Mouse (Mus musculus) Patski (cell line): ENCODE measurements around the gene Zmiz1. TPM values are rescaled to one million over a fixed set of nuclear protein-coding genes. Genes with fewer than 3 reads are reported as not detected.

Experiments used
- ATAC-seq: fragments of 100-300 bp; one replicate; pipeline ENCODE4 v1.8.0; 2021
- CTCF ChIA-PET: fragments of 350-600 bp; sonication (Branson Sonifier 250); formaldehyde crosslinking; loops from one replicate; lab custom pipeline; 2022; ENCODE audit warnings: inconsistent platforms; lab: Charles Lee
- POLR2A ChIA-PET: fragments of 350-600 bp; sonication (Branson Sonifier 250); formaldehyde crosslinking; loops from one replicate; lab custom pipeline; 2022; ENCODE audit warnings: antibody characterized with exemption, inconsistent platforms; lab: Charles Lee
- DNase-seq: peaks from one replicate; pipeline ENCODE4 v3.0.0-alpha.2; 2011; ENCODE audit warnings: low read depth, low spot score
- H3K27me3 ChIP-seq: fragments of 371-371 bp; one replicate; pipeline ENCODE4 v1.5.1; 2021
- CTCF ChIP-seq: fragments of 100-300 bp; IDR thresholded peaks from one replicate; pipeline ENCODE4 v1.5.1; 2021
- in situ Hi-C: fragments of 300-500 bp; cut with MboI; formaldehyde crosslinking; loops from 3 replicates; pipeline ENCODE4 v1.11.1; 2018; ENCODE audit warnings: low pct_unique_long_range_greater_than_20kb, mixed read lengths
- polyA plus RNA-seq: library from polyadenylated mRNA; unstranded; gene quantifications from one replicate; pipeline ENCODE4 v1.2.3, GENCODE M21; 2021

Zmiz1 gene
- polyA plus RNA-seq, 1 experiment from 2014 or later = 55.2 TPM

DNA sequence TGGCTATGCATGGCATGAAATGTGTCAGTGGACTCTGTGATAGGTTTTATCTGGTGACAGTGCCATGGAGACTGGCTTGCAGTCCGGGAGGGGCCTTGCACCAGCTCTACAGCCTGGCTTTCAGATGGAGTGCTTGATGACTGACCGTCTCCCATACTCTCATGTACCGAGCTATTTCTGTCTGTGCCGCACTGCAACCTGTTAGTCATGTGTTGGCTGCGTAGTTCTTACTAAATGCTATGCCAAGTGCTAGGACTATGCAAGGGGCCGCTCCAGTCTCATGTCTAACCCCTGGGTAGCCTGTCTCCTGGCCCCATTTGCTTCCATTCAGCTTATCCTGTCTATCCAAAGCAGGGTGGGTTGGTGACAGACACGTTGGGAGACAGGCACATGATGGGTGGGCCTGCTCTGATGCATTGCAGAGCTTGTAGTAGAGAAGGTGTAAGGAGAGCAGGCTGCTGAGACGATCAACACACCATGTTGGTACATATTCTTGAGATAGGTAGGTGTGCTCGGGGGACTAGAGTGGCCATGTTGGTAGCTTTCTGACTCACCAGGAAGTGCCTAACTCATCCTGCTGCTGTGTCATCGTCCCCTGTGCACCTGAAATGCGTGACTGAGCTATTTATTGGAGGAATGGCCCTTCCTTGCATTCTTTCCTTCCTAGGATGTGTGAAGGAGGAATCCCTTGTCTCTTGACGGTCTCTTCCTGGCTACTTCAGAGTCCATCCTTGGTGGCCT, 171.1 kb downstream of the Zmiz1 start:
- CTCF ChIA-PET = interaction anchor here (1.1 kb wide), 1 partner anchor 143 kb away, joined by 3 read pairs; no protein-coding TSS in a partner anchor

DNA sequence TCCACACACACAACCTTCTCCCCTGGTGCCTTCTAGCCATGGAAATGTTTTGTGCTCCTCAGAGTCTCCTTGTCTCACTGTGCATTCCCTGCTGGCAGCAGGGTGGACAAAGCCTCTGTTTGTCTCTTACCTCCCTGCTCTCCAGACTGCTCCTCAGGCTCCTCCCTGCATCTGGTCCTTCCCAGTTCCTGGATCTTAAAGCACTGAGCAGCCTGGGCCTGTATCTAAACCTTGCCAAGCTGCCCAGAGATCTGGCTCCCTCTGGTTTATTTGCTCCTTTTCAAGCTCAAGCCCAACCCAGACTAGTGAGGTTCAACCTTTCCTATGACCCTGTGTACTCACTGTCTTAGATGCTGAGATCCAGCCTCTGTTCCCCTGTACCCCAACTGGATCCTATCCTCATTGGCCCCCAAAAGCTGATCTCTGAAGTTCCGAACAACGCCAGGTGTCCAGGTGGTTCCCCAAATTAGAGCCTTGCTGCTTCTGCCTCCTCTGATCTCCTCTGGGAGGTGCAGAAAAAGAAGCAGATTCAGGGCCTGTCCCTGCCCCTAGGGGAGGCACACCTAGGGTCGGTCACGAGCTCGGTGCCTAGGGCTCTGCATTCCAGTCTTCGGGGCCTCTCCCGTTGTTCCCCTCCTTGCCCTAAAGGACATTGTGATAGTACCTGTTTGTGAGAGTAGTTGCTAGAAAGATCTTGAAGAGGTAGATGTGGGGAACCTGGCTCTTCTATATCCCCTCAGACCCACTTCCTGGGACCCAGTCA, 171.8 kb downstream of the Zmiz1 start:
- no peaks in the 10 kb centered on the region for H3K27me3 ChIP-seq
- no peak for TF ChIP-seq CTCF
- DNase-seq = no peak
- in situ Hi-C loops = no loop called here
- no peak for ATAC-seq
- ChIA-PET POLR2A (no interaction called here), CTCF (interaction anchor here (1.1 kb wide), 1 partner anchor 144 kb away, joined by 3 read pairs; no protein-coding TSS in a partner anchor)

More for the DNA sequence above, 171.1 kb downstream of the Zmiz1 start:
- H3K27me3 ChIP-seq = no peaks in the 10 kb centered on the region
- no peak for ATAC-seq
- no peak for TF ChIP-seq CTCF
- POLR2A ChIA-PET = no interaction called here
- DNase-seq = no peak
- in situ Hi-C loops = no loop called here

DNA sequence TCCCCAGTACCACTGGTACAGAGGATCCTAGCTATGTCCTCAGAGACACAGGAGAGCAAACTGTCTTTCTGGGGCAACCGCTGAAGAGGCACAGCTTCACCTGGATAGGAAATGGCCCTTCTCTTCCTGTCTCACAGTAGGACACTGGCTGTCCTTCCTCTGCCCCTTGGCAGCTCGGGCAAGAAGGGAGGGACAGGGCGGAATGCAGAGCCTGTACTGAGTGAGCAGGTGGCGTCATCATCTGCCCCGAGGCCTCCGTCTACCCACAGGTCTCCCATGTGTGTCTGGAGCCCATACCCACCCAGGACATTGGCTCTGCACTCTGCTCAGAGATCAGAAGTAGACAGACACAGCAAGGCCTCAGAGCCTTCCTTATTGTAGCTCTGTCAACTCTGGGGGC, 172.5 kb downstream of the Zmiz1 start:
- TF ChIP-seq CTCF = no peak
- POLR2A ChIA-PET = interaction anchor here (1.1 kb wide), 1 partner anchor 13 kb away, joined by 3 read pairs; no protein-coding TSS in a partner anchor
- DNase-seq (no peak), ATAC-seq (no peak)
- CTCF ChIA-PET = no interaction called here
- no peaks in the 10 kb centered on the region for H3K27me3 ChIP-seq
- in situ Hi-C loops = no loop called here

DNA sequence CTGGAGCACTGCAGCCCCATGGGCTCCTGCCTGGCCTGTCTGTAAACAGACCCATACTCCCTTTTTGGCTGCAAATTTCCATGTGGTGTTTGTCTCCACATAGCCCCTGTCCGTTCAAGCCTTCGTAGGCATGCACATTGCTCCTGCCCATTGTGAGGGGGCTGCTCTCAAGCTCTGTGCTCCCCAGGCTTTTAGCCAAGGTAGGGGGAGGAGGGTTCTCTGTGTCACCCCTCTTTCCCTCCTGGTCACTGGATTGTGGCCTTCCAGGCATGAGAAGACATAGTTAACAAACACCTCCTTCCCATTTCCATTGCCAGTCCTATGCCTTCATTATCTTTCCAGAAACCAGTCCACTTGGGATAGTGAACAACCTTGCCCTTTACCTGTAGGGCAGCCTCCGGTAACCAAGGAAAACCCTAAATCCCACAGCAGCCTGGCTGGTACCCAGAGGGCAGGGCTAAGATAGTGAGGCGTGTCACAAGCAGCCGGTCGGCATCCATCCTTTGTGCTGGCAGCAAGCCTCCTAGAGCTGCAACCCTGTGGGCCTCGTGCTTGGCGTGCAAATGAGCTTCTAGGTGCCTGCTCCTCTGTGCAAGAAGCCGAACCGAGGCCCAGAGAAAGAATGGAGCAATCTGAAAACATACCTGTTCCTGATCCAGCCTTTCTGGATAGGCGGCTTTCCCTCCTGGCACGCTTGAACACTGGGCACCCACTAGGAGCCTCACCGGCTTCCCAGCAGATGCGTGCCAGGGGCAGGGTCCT, 174.7 kb downstream of the Zmiz1 start:
- POLR2A ChIA-PET = interaction anchor here (0.6 to 0.9 kb wide), 2 partner anchors 17 to 69 kb away, joined by 3 read pairs; no protein-coding TSS in a partner anchor
- TF ChIP-seq CTCF = no peak
- no peaks in the 10 kb centered on the region for H3K27me3 ChIP-seq
- in situ Hi-C loops = no loop called here
- no peak for DNase-seq
- CTCF ChIA-PET = interaction anchor here (1.7 kb wide), 1 partner anchor 12 kb away, joined by 6 read pairs; no protein-coding TSS in a partner anchor
- ATAC-seq = no peak

DNA sequence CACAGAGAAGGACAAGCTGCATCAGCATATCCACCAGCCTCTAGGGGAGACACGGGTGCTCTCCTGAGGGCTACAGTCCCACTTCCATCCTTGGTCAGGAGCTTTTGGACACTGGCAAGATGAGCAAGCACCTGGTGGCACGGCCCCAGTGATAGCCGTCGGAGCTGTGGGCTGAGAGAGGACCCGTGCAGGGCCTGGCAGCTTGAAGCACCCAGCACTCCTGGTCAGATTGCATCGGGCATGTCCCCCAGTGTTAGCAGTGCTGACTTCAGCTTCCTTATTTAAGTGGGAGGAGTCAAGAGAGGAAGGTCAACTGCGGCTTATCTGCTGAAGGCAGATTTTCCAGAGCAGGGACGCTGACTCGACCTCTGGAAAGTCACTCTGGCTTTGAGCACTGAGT, 175.3 kb downstream of the Zmiz1 start:
- POLR2A ChIA-PET = interaction anchor here (0.6 to 0.9 kb wide), 2 partner anchors 17 to 70 kb away, joined by 3 read pairs; no protein-coding TSS in a partner anchor
- DNase-seq (no peak), ATAC-seq (no peak)
- in situ Hi-C loops = no loop called here
- CTCF ChIA-PET = interaction anchor here (1.7 kb wide), 1 partner anchor 13 kb away, joined by 6 read pairs; no protein-coding TSS in a partner anchor
- TF ChIP-seq CTCF = no peak
- H3K27me3 ChIP-seq = no peaks in the 10 kb centered on the region

DNA sequence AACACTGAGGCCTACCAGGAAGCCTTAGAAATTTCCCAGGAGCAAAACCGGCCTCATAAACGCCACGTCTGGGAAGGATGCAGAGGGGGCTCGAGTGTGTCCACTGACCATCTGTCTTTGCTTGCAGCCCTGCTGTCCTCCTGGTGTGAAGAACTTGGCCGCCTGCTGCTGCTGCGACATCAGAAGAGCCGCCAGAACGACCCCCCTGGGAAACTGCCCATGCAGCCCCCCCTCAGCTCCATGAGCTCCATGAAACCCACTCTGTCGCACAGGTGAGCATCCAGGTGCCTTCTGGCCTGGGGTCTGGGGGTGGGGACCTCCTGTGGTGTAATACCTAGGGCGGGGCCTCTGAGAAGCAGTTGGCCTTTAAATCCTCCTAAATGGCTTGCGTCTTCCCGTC, 176.8 kb downstream of the Zmiz1 start:
- in situ Hi-C loops = no loop called here

DNA sequence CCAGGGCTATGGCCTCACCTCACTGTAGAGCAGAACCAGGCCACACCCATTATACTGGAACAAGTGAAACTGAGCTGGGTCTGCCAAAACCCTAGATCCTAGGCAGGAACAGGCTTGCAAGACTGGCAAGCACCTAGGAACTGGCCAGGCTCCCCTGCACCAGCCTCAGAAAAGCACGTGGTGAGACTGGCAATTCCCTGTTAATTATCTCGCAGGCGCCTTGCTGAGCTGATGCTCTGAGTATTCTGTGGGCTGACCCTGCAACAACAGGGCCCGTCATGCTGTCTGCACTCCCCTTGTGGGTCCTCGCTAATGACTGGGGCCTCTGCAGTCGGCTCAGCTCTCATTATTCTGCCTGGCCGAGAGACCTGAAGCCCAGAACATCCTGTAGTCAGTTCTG, 177.3 kb downstream of the Zmiz1 start:
- TF ChIP-seq CTCF = no peak
- in situ Hi-C loops = no loop called here
- POLR2A ChIA-PET = no interaction called here

More for the DNA sequence above, 176.8 kb downstream of the Zmiz1 start:
- no peak for TF ChIP-seq CTCF
- DNase-seq (no peak), ATAC-seq (no peak)
- CTCF ChIA-PET = interaction anchor here (1.0 kb wide), 1 partner anchor 10 kb away, joined by 4 read pairs; no protein-coding TSS in a partner anchor
- POLR2A ChIA-PET = no interaction called here
- no peaks in the 10 kb centered on the region for H3K27me3 ChIP-seq

DNA sequence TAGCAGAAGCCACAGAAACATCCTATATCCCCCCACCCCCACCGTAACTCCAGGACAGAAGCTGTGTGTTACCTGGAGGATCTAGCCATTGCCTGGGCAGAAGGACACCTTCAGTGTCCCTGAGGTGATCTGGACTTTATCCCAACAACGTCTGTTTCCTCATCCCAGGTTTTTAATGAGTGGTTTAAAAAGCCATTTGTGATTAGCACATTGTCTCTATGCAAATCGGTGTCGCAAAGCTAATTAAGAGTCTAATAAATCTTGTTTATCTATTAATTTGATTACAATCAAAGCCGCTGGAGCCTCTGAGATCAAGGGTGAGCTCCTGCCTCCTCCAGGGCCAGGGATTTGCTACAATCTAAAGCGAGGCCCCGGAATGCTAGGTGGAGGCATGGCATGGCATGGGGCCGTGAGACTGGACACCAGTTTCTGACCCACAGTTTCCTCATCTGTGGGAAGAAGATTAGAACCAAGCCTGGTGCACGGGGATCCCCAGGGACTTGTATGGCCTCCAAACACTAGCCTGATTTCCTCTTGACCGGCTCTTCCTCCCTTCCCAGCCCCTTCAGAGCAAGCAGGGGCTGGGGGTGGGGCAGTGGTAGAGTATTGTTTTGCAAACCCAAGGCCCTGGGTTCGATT, 180.3 kb downstream of the Zmiz1 start:
- ChIA-PET CTCF (no interaction called here), POLR2A (no interaction called here)
- in situ Hi-C loops = no loop called here
- DNase-seq (no peak), ATAC-seq (no peak)
- H3K27me3 ChIP-seq = no peaks in the 10 kb centered on the region
- no peak for TF ChIP-seq CTCF

More for the DNA sequence above, 177.3 kb downstream of the Zmiz1 start:
- no peaks in the 10 kb centered on the region for H3K27me3 ChIP-seq
- ATAC-seq = peak; percentile 75
- CTCF ChIA-PET = interaction anchor here (1.0 kb wide), 1 partner anchor 10 kb away, joined by 4 read pairs; no protein-coding TSS in a partner anchor
- DNase-seq = peak; percentile 57

DNA sequence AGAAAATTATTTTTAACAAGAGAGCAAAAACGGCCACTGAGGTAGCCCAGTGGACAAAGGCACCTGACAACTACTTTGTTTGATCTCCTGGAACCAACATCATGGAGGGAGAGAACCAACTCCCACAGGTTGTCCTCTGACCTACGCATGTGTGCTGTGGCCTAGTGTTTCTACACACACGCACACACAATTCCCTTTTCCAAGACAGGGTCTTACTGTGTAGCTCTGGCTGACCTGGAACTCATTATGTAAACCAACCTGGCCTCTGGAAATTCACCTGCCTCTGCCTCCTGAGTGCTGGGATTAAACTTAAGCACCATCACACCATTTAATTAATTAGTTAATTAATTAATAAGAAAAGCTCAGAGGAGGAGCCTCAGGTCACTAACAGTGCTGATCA, 181.0 kb downstream of the Zmiz1 start:
- in situ Hi-C loops = loop anchor here (10.0 kb wide), 1 partner anchor 65 kb away; no protein-coding TSS in a partner anchor
- ChIA-PET CTCF (no interaction called here), POLR2A (no interaction called here)
- TF ChIP-seq CTCF = no peak
- ATAC-seq (no peak), DNase-seq (no peak)
- H3K27me3 ChIP-seq = no peaks in the 10 kb centered on the region
